Mouse (Mus musculus) ES-Bruce4 (cell line): ENCODE results near the gene Msl3. TPM values are rescaled to one million over a fixed set of nuclear protein-coding genes. Genes with fewer than 3 reads are reported as not detected.

Experiments
- H3K27ac ChIP-seq: 2 replicates; pipeline ENCODE4 v1.5.1; 2012; ENCODE audit warnings: low read length, inconsistent platforms; ENCODE audit not compliant: insufficient read depth
- H3K27me3 ChIP-seq: 2 replicates; pipeline ENCODE4 v1.6.1; 2012; ENCODE audit warnings: mild to moderate bottlenecking, low read length, inconsistent platforms; ENCODE audit not compliant: control insufficient read depth, poor library complexity, insufficient read depth, severe bottlenecking
- H3K36me3 ChIP-seq: 2 replicates; pipeline ENCODE4 v1.6.1; 2012; ENCODE audit warnings: inconsistent platforms, mild to moderate bottlenecking, low read length, moderate library complexity; ENCODE audit not compliant: control insufficient read depth, poor library complexity, insufficient read depth, severe bottlenecking
- H3K4me1 ChIP-seq: one replicate; pipeline ENCODE4 v1.8.1; 2011; ENCODE audit warnings: low read length; ENCODE audit not compliant: control insufficient read depth, insufficient read depth
- H3K4me3 ChIP-seq: 2 replicates; pipeline ENCODE4 v1.5.1; 2011; ENCODE audit warnings: low read depth, mild to moderate bottlenecking, low read length
- H3K9ac ChIP-seq: 2 replicates; pipeline ENCODE4 v1.6.1; 2012; ENCODE audit warnings: low read depth, mild to moderate bottlenecking, inconsistent platforms; ENCODE audit not compliant: poor library complexity, severe bottlenecking
- H3K9me3 ChIP-seq: replicated peaks from 2 replicates; pipeline ENCODE4 v1.6.1; 2012; ENCODE audit warnings: mild to moderate bottlenecking, low read length, inconsistent platforms; ENCODE audit not compliant: control insufficient read depth, poor library complexity, insufficient read depth, severe bottlenecking
- CTCF ChIP-seq: IDR thresholded peaks from one replicate; pipeline ENCODE4 v1.8.1; 2011; ENCODE audit warnings: low read depth, low read length
- EP300 ChIP-seq: IDR thresholded peaks from 2 replicates; pipeline ENCODE4 v1.6.1; 2011; ENCODE audit warnings: low read depth, low read length; ENCODE audit not compliant: insufficient read depth
- POLR2A ChIP-seq: IDR thresholded peaks from one replicate; pipeline ENCODE4 v1.8.1; 2011; ENCODE audit warnings: low read length; ENCODE audit not compliant: insufficient read depth
- polyA plus RNA-seq: library from polyadenylated mRNA; stranded (reverse); fragments of >200 nt; gene quantifications from 2 replicates; pipeline ENCODE4 v1.2.4, GENCODE M21; 2011; ENCODE audit warnings: low read depth; ENCODE audit not compliant: missing spikeins, insufficient read depth, insufficient read length

Gene Msl3
- polyA plus RNA-seq = 13.9 and 14.0 TPM in 2 replicates

- H3K27ac ChIP-seq = peak within 1 kb of the TSS; percentile 79
- H3K4me3 ChIP-seq = peak within 1 kb of the TSS; percentile 85
- H3K36me3 ChIP-seq = no peaks in the 10 kb centered on the region; the same call in 1 of the 2 replicates
- H3K9me3 ChIP-seq = no peaks in the 10 kb centered on the region
- no peaks in the 10 kb centered on the region for H3K4me1 ChIP-seq
- TF ChIP-seq POLR2A (no peak), EP300 (no peak), CTCF (peak; percentile 2)
- H3K9ac ChIP-seq = peak within 1 kb of the TSS; percentile 81
- no peaks in the 10 kb centered on the region for H3K27me3 ChIP-seq
Observed at GRCm38 (mm10) chrX:168673525-168674406, at the start of gene Msl3. Msl3 (minus strand) TSS chrX:168673898.

GRCm38 (mm10) chrX:168717969-168718368, 44.3 kb upstream of the Msl3 start:
- Histone ChIP-seq H3K27ac (no peak overlapping the region), H3K4me1 (no peaks in the 10 kb centered on the region), H3K9ac (no peak overlapping the region), H3K4me3 (no peak overlapping the region), H3K9me3 (no peaks in the 10 kb centered on the region), H3K36me3 (no peaks in the 10 kb centered on the region), H3K27me3 (no peaks in the 10 kb centered on the region)
- TF ChIP-seq POLR2A = no peak
- TF ChIP-seq EP300 = no peak
- TF ChIP-seq CTCF = no peak

GRCm38 (mm10) chrX:168674407-168674962, 787 bp upstream of the Msl3 start:
- H3K27me3 ChIP-seq = no peaks in the 10 kb centered on the region
- H3K4me1 ChIP-seq = no peaks in the 10 kb centered on the region
- H3K4me3 ChIP-seq = peak overlapping the region; percentile 72
- no peaks in the 10 kb centered on the region; the same call in 1 of the 2 replicates for H3K36me3 ChIP-seq
- TF ChIP-seq EP300 = no peak
- TF ChIP-seq POLR2A = no peak
- TF ChIP-seq CTCF = no peak
- no peaks in the 10 kb centered on the region for H3K9me3 ChIP-seq
- H3K9ac ChIP-seq = peak overlapping the region; percentile 81; the same call in 1 of the 2 replicates
- H3K27ac ChIP-seq = no peak overlapping the region

- Histone ChIP-seq H3K4me1 (no peaks in the 10 kb centered on the region), H3K4me3 (peak overlapping the region; percentile 85), H3K27ac (no peak overlapping the region), H3K9me3 (no peaks in the 10 kb centered on the region), H3K9ac (peak overlapping the region; percentile 81), H3K27me3 (no peaks in the 10 kb centered on the region), H3K36me3 (peaks cover 2% of the 10 kb centered on the region)
- no peak for TF ChIP-seq POLR2A
- no peak for TF ChIP-seq CTCF
- TF ChIP-seq EP300 = no peak
Observed at GRCm38 (mm10) chrX:168672913-168673524, 679 bp downstream of the Msl3 start.

- peak overlapping the region; percentile 81; the same call in 1 of the 2 replicates for H3K9ac ChIP-seq
- H3K4me3 ChIP-seq = peak overlapping the region; percentile 85; the same call in 1 of the 2 replicates
- TF ChIP-seq EP300 = no peak
- H3K4me1 ChIP-seq = no peaks in the 10 kb centered on the region
- H3K27ac ChIP-seq = no peak overlapping the region
- no peaks in the 10 kb centered on the region for H3K9me3 ChIP-seq
- H3K27me3 ChIP-seq = no peaks in the 10 kb centered on the region
- peaks cover 2% of the 10 kb centered on the region for H3K36me3 ChIP-seq
Observed at GRCm38 (mm10) chrX:168672425-168672824, 1.3 kb downstream of the Msl3 start.
